Mouse (Mus musculus) gonadal fat pad, adult 2 months (tissue): Measurements from ENCODE around the gene Mrps14. TPM values are rescaled to one million over a fixed set of nuclear protein-coding genes. Genes with fewer than 3 reads are reported as not detected.

Experiments used
- DNase-seq: peaks from one replicate; pipeline ENCODE4 v3.0.0-alpha.2; 2012; ENCODE audit warnings: low read depth
- polyA plus RNA-seq: library from polyadenylated mRNA; depleted of rRNA; stranded (reverse); fragments of >200 nt; gene quantifications from 2 replicates; pipeline ENCODE4 v1.2.3, GENCODE M21; 2012; rRNA removed

Gene Mrps14
- polyA plus RNA-seq, 1 experiment, result 41.3 TPM

- no peak for DNase-seq
Observed at GRCm38 (mm10) chr1:160227850-160228249, 32.8 kb downstream of the Mrps14 start.

DNA sequence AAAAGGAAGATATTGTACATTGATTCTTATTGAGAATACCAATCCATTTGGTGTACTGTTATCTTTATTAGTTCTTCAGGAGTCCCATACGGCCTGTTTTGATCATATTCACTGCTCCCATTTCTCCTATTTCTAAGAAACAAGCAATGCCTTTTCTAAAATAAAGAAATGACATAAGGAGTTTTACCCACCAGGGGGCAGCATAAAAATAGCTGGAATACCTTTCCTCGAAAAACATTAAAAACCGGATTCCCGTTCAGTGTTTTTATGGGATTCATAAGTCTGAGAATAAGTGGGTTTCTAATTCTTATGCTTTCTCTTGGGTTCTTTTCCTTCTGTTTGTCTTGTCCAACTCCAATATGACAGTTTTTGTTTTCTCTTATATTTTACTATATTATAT lies 36.0 kb downstream of the Mrps14 start:
- no peak for DNase-seq

GRCm38 (mm10) chr1:160232113-160232512 lies 37.1 kb downstream of the Mrps14 start:
- no peak for DNase-seq

GRCm38 (mm10) chr1:160233921-160234320 lies 38.9 kb downstream of the Mrps14 start:
- DNase-seq, result no peak

DNA sequence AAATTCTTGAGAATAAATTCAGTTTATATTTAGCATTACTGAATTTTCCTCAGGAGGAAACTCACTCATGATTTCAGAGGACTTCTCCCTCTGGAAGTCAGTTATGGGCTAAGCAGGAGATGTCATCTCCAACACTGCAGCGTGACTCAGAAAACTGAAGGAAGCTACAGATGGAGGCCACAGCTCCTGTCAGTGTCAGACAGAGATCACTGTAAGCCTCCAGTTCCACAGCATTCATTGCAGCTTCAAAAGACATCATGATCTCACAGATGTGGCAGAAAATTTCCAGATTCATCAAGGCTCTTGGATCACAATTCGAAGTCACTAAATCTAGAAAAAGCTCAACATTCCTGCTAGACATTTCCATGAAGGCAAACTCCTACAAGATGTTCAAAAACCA lies 43.0 kb downstream of the Mrps14 start:
- no peak for DNase-seq

DNA sequence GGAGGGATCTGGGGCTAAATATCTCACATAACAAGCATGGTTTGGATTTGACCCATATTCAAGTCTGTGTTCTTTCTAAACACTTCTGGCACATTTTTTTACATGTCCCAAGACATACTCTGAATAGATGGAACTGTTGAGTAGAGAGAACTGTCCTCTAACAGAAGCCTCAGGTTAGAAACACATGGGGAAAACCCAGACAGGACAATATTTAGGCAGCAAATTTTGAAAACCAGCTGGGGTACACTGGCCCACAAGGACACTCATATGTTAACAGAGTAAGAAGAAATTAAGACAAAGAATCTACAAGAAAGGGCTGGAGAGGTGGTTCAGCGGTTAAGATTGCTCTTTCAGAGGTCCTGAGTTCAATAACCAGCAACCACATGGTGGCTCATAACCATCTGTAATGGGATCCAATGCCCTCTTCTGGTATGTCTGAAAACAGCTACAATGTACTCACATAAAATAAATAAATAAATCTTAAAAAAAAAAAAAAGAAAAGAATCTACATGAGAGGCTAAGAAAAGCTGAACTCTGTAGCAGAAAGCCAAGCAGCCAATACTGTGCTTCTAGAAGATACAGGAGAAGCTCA lies 43.9 kb downstream of the Mrps14 start:
- DNase-seq, result no peak

DNA sequence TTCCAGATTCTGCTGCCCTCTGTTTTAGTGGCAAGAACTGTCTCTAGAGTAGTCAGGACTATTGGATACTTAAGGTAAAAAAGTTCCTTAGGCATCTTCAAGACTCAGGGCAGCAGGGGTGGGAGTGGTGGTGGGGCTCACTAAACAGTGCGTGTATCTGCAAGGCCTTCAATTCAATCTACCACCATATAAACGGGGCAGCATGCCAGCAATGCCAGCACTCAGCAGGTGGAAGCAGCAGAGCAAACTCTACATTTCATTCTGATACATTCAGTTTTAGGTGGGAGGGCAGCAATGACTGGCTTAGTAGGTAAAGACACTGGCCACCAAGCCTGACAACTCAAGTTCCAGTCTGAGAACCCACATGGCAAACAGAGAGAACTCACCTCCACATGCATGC lies 45.1 kb downstream of the Mrps14 start:
- no peak for DNase-seq

GRCm38 (mm10) chr1:160244689-160245088 lies 49.7 kb downstream of the Mrps14 start:
- no peak for DNase-seq

GRCm38 (mm10) chr1:160245954-160246353 lies 50.9 kb downstream of the Mrps14 start:
- DNase-seq, result no peak

DNA sequence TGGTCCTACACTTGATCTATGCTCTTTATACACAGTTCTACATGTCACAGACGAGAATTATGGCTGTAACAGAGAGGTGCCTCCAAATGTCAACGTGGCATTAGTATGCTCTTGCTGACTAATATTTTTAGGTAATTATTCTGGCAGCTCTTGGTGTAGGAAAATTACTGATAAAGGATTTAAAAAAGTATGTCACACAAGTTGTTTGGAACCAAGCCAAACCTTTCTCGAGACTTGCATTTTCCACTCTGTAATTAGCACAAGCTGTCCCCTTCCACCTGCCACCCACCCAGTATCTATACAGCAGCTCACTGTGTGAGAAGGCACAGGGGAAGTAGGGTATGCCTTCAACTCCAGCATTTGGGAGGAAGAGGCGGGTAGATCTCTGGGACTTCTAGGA lies 51.8 kb downstream of the Mrps14 start:
- DNase-seq, result no peak

GRCm38 (mm10) chr1:160247473-160247872 lies 52.5 kb downstream of the Mrps14 start:
- no peak for DNase-seq

- no peak for DNase-seq
Observed at GRCm38 (mm10) chr1:160249786-160250185, 54.8 kb downstream of the Mrps14 start.

DNA sequence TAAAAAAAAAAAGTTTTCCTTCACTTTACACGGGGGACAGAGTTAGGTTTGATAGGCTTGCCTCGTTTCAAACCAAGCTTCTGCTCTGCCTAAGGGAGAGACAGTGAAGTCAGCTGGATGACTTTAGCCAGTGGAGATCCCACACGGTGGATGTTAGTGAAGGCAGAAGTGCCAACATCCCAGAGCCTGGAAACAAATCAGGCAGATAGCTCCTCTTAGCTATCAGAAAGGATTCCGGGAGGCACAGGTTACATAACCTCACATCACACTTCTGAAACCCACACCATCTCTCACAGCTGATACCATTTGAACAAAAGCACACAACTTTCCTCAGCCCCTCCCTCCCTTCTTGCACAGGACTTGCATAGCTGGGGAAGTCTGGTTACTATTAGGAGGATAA lies 55.8 kb downstream of the Mrps14 start:
- no peak for DNase-seq

DNA sequence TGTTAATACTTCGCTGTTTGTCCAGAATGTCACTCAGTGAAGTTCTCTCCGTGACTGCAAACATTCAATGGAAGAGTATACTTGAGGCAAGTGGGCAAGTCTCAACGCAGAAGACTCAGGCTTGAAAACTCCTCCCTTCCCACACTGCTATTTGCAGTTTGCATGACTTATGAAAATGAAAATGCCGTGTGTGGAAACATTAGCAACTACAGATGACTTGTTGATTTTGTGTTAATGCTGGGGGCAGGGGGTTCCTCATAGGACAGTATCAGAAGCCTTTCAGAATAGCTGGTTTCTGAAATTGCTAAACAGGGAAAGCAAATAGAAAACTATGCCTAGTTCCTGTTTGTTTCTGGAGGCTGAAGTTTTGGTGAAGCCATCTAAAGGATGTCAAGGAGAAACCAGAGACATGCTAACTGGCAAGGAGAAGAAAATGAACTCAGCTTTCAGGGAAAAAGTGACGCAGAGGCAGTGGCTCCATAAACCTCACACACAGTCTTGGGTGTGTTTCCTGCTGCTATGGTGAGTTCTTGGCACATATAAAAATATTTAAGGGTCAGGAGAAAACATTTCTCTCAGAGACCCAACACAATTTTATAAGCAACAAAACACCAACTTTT lies 56.5 kb downstream of the Mrps14 start:
- no peak for DNase-seq

Other genes starting within 250 kb of the Mrps14 start
- 8.8 and 13.2 TPM in 2 replicates for gene 4930523C07Rik, start 150.8 kb upstream of the Mrps14 start, polyA plus RNA-seq
- gene Tnn, start 41.6 kb upstream of the Mrps14 start, polyA plus RNA-seq, result 0.04 and 0.05 TPM in 2 replicates
- gene Cacybp, start 17.7 kb downstream of the Mrps14 start, polyA plus RNA-seq, result 6.5 and 7.8 TPM in 2 replicates